Mouse (Mus musculus): ENCODE measurements at regions not wholly inside any gene's neighbourhood (a gene's known extent, or its start where the extent isn't known, plus 50 kb on each side); places are given as distances from the start of the nearest gene placed in this dataset.

- no peak for TF ChIP-seq CTCF (IDR thresholded peaks at IDR 0.05; ENCODE audit: borderline replicate concordance, insufficient read depth, low read length)
- no peak for TF ChIP-seq POLR2A (IDR thresholded peaks at IDR 0.05; ENCODE audit: low read depth, low read length)
Observed at GRCm38 (mm10) chr8:109027923-109028322, 465.9 kb upstream of the Pmfbp1 start.
